Mouse (Mus musculus) bone marrow macrophage, adult 2 months (primary cell): ENCODE data around the gene H2-Q4. TPM values are rescaled to one million over a fixed set of nuclear protein-coding genes. Genes with fewer than 3 reads are reported as not detected.
A peak's percentile ranks its signal among the peaks of the same experiment; 100 is the strongest.
"Not testable (repeated sequence)": the region's sequence is repeated elsewhere in the genome, so short reads cannot be mapped to it uniquely, and the experiment has no call there.

ENCODE experiments used
- H3K27ac ChIP-seq: 2 replicates; pipeline ENCODE4 v1.5.1; 2012; ENCODE audit warnings: low read depth, low read length; ENCODE audit not compliant: insufficient read depth
- H3K4me1 ChIP-seq: 2 replicates; pipeline ENCODE4 v1.6.1; 2012; ENCODE audit warnings: low read length; ENCODE audit not compliant: control insufficient read depth, insufficient read depth
- H3K4me3 ChIP-seq: 2 replicates; pipeline ENCODE4 v1.5.1; 2012; ENCODE audit warnings: mild to moderate bottlenecking, low read length, moderate library complexity; ENCODE audit not compliant: insufficient read depth
- CTCF ChIP-seq: IDR thresholded peaks from 2 replicates; pipeline ENCODE4 v1.5.1; 2012; ENCODE audit warnings: low read depth, mild to moderate bottlenecking, low read length, moderate library complexity
- polyA plus RNA-seq: library from polyadenylated mRNA; stranded (reverse); fragments of >200 nt; gene quantifications from 2 replicates; pipeline ENCODE4 v1.2.4, GENCODE M21; 2012; ENCODE audit not compliant: missing spikeins, insufficient read depth, insufficient read length

H2-Q4 gene
- polyA plus RNA-seq, 1 experiment, result 102 TPM

- not testable (repeated sequence) for H3K4me1 ChIP-seq, H3K27ac ChIP-seq, H3K4me3 ChIP-seq
- peak; percentile 98 for TF ChIP-seq CTCF
Observed at GRCm38 (mm10) chr17:35420206-35420810, 40.9 kb downstream of the H2-Q4 start.

DNA sequence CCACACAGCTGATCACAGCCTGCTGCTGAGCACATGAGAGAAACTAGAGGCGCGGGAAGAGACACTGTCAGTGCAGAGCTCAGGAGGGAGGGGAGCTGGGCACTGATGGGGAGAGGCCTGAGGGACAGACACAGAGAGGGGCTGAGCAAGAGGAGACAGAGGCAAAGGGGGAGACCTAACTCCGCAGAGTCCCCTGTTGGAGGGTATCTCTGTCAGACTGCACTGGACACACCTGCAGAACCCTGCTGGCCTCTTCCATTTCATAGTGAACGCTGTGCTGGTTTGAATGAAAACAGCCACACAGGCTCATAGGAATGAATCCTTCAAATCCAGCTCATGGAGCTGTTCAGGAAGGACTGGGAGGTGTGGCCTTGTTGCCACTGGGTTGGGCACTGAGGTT lies 41.9 kb downstream of the H2-Q4 start:
- H3K27ac ChIP-seq, result not testable (repeated sequence)

DNA sequence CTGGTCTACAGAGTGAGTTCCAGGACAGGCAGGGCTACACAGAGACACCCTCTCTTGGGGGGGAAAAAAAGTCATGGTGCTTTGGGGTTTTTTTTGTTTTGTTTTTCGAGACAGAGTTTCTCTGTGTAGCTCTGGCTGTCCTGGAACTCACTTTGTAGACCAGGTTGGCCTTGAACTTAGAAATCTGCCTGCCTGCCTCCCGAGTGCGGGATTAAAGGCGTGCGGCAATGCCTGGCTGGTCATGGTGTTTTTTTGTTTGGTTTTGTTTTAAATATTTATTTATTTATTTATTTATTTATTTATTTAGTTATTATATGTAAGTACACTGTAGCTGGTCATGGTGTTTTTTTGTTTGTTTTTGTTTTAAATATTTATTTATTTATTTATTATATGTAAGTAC lies 42.9 kb downstream of the H2-Q4 start:
- not testable (repeated sequence) for H3K27ac ChIP-seq, H3K4me1 ChIP-seq, H3K4me3 ChIP-seq

More for the DNA sequence above, 41.9 kb downstream of the H2-Q4 start:
- not testable (repeated sequence) for H3K4me3 ChIP-seq, H3K4me1 ChIP-seq

DNA sequence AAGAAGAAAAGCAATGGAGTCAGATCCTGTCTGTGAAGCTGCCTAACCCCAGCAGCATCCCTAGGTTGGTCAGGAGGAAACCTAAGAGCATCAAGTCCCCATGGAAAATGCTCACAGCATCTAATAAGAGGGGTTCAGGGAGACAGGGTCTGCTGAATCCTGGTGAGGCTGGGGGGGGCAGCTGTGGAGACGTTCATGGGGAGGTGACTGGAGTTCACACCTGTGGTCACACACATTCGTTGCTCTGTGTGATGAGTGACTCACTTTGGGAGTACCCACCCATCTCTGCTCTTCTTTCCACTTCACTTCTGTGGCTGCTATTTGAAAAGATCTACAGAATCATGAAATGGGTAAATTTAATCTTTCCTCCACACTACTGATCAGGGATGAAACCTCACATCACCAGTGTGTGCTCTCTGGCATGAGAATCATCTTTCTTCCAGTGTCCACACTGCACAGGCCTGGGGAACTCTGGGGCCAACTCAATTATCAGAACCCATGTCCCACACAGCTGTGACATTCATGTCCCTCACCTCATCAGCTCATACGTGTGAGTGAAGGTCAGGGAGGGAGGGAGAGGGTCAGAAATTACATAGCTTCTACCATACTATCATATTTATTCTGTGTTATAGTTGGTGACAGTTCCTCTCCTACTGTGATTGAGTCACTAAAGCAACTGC lies 43.9 kb downstream of the H2-Q4 start:
- H3K4me3 ChIP-seq, H3K27ac ChIP-seq: not testable (repeated sequence)

DNA sequence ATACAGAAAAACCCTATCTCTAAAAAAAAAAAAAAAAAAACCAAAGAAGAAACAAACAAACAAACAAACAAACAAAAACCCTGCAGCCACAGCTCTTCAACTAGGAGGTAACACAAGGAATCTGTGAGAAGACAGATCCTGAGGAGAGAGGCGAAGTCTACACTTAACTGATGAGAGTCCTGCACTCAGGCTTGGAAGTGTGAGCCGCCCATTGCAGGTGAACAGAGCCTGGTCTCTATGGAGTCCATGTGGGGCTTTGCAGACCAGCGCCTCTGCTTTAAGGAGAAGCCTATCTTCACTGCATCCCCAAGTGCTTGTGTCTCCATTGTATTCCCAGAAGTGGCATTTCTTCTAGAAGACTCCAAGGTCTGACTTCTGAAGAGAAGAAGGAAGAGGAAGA lies 44.7 kb downstream of the H2-Q4 start:
- not testable (repeated sequence) for H3K4me3 ChIP-seq, H3K27ac ChIP-seq, H3K4me1 ChIP-seq

More for the DNA sequence above, 43.9 kb downstream of the H2-Q4 start:
- not testable (repeated sequence) for H3K4me1 ChIP-seq

- peak within 1 kb of the TSS; percentile 10; the same call in 1 of the 2 replicates for H3K4me3 ChIP-seq
- H3K27ac ChIP-seq, H3K4me1 ChIP-seq: not testable (repeated sequence)
Observed at GRCm38 (mm10) chr17:35424624-35425416, 45.4 kb downstream of the H2-Q4 start, which contains the start of gene H2-Q6. H2-Q6 (plus strand) TSS chr17:35424850.

DNA sequence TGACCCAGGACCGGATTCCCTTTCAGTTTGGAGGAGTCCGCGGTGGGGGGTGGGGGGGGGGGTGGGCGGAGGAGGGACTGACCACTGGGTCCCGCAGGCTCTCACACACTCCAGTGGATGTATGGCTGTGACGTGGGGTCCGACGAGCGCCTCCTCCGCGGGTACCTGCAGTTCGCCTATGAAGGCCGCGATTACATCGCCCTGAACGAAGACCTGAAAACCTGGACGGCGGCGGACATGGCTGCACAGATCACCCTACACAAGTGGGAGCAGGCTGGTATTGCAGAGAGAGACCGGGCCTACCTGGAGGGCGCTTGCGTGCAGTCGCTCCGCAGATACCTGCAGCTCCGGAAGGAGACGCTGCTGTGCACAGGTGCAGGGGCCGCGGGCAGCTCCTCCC lies 46.1 kb downstream of the H2-Q4 start:
- H3K27ac ChIP-seq, H3K4me3 ChIP-seq, H3K4me1 ChIP-seq: not testable (repeated sequence)

DNA sequence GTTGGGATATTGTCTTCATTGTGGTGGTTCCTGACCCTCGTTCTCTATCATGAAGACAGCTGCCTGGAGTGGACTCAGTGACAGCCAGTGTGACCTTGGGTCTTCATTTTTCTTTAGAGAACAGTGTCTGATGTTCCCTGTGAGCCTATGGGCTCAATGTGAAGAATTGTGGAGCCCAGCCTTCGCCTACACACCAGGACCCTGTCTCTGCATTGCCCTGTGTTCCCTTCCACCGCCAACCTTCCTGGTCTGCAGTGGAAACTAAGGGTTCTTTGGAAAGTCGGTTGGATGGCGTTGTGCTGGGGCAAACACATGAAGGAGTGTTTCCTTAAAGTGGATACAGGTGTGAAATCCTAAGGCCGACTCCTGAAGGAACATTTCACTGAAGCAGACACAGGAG lies 49.5 kb downstream of the H2-Q4 start:
- not testable (repeated sequence) for H3K27ac ChIP-seq

GRCm38 (mm10) chr17:35430671-35431070 lies 51.3 kb downstream of the H2-Q4 start:
- H3K27ac ChIP-seq, H3K4me3 ChIP-seq, H3K4me1 ChIP-seq: not testable (repeated sequence)

More for the DNA sequence above, 49.5 kb downstream of the H2-Q4 start:
- not testable (repeated sequence) for H3K4me1 ChIP-seq, H3K4me3 ChIP-seq

DNA sequence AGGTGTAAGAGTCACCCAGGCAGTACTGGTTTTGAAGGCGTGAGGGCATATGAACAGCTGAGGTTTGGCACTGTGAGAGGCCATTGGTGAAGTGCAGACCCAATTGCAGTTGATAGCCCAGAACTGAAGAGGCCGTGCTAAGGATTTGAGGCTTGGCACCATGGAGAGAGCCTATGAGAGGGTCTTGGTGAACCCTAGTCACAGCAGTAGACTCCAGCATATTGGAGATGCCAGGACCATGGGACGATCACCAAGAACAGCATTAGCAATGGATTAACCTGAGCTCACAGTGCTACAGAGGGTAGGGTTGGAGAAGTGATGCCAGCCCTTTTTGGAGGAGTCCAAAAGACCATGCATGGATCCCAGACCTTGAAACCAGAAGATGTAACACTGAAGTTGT lies 52.8 kb downstream of the H2-Q4 start:
- H3K4me1 ChIP-seq, H3K4me3 ChIP-seq, H3K27ac ChIP-seq: not testable (repeated sequence)

DNA sequence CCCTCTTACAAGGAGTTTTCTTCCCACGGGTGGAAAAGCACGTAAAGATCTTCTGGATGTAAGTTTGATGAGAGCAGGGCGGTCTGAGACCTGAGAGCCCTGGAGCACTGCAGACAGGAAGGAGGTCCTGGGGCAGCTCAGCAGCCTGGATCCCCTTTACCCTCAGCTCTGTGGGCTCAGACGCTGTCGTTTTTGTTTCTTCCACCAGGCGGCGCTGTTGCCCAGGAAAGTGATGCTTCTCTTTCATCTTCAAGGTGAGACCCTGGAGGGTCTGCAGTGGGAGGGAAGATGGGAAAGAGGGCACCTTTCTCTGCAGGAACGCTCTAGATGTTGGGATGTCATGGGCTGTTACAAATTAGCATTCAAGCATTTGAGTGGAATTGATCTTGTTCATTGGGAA lies 55.4 kb downstream of the H2-Q4 start:
- TF ChIP-seq CTCF, result peak; percentile 89
- not testable (repeated sequence) for H3K4me1 ChIP-seq, H3K4me3 ChIP-seq, H3K27ac ChIP-seq

Other genes starting within 250 kb of the H2-Q4 start
- gene Apom, start 247.6 kb upstream of the H2-Q4 start, polyA plus RNA-seq, result not detected in 2 replicates
- gene Bag6, start 244.4 kb upstream of the H2-Q4 start, polyA plus RNA-seq, result 151 and 166 TPM in 2 replicates
- gene Prrc2a, start 214.7 kb upstream of the H2-Q4 start, polyA plus RNA-seq, result 136 and 162 TPM in 2 replicates
- gene Aif1, start 203.5 kb upstream of the H2-Q4 start, polyA plus RNA-seq, result 420 and 469 TPM in 2 replicates
- gene Lst1, start 191.2 kb upstream of the H2-Q4 start, polyA plus RNA-seq, result 811 and 856 TPM in 2 replicates
- not detected in 2 replicates for gene Ltb, start 185.2 kb upstream of the H2-Q4 start, polyA plus RNA-seq
- 11.9 and 12.8 TPM in 2 replicates for gene Tnf, start 177.6 kb upstream of the H2-Q4 start, polyA plus RNA-seq
- gene Lta, start 174.3 kb upstream of the H2-Q4 start, polyA plus RNA-seq, result not detected in 2 replicates
- gene Gm16181, start 158.8 kb upstream of the H2-Q4 start, polyA plus RNA-seq, result not detected in 2 replicates
- gene Atp6v1g2, start 146.0 kb upstream of the H2-Q4 start, polyA plus RNA-seq, result 11.2 and 15.1 TPM in 2 replicates
- 15.5 and 15.7 TPM in 2 replicates for gene Nfkbil1, start 143.8 kb upstream of the H2-Q4 start, polyA plus RNA-seq
- gene Ddx39b, start 137.9 kb upstream of the H2-Q4 start, polyA plus RNA-seq, result 164 and 169 TPM in 2 replicates
- 2,808 and 2,856 TPM in 2 replicates for gene H2-D1, start 116.9 kb upstream of the H2-Q4 start, polyA plus RNA-seq
- gene H2-Q1, start 59.2 kb upstream of the H2-Q4 start, polyA plus RNA-seq, result 0.63 and 0.80 TPM in 2 replicates
- 0.91 and 1.2 TPM in 2 replicates for gene H2-Q2, start 37.4 kb upstream of the H2-Q4 start, polyA plus RNA-seq
- 3.0 and 3.4 TPM in 2 replicates for gene H2-Q6, start 45.2 kb downstream of the H2-Q4 start, polyA plus RNA-seq
- 15.8 and 18.3 TPM in 2 replicates for gene H2-Q7, start 59.5 kb downstream of the H2-Q4 start, polyA plus RNA-seq
- gene H2-Q10, start 90.5 kb downstream of the H2-Q4 start, polyA plus RNA-seq, result 5.8 TPM in 2 replicates
- gene Pou5f1, start 126.4 kb downstream of the H2-Q4 start, polyA plus RNA-seq, result not detected in 2 replicates
- 19.5 and 22.6 TPM in 2 replicates for gene Tcf19, start 137.2 kb downstream of the H2-Q4 start, polyA plus RNA-seq
- 9.8 and 12.6 TPM in 2 replicates for gene Cchcr1, start 137.5 kb downstream of the H2-Q4 start, polyA plus RNA-seq
- not detected in 2 replicates for gene Psors1c2, start 153.6 kb downstream of the H2-Q4 start, polyA plus RNA-seq
- 0.27 and 0.40 TPM in 2 replicates for gene Cdsn, start 172.5 kb downstream of the H2-Q4 start, polyA plus RNA-seq
- not detected in 2 replicates for gene 2300002M23Rik, start 187.8 kb downstream of the H2-Q4 start, polyA plus RNA-seq
- gene Sfta2, start 221.9 kb downstream of the H2-Q4 start, polyA plus RNA-seq, result not detected in 2 replicates
- gene Gm9573, start 247.0 kb downstream of the H2-Q4 start, polyA plus RNA-seq, result not detected in 2 replicates